Mouse (Mus musculus): ENCODE results near the gene Armc5. TPM values are rescaled to one million over a fixed set of nuclear protein-coding genes. Genes with fewer than 3 reads are reported as not detected.

The Armc5 gene
- total RNA-seq, 2 experiments from 2014 or later = 7.2 to 8.0 TPM

- Histone ChIP-seq H3K4me3 (no peak overlapping the region), H3K27ac (no peak overlapping the region)
- no peak for DNase-seq
- no peak for TF ChIP-seq CTCF (IDR thresholded peaks at IDR 0.05)
- intact Hi-C loops (cut with DNase I) = loop anchor here (5.0 kb wide), 1 partner anchor 227 kb away; the partner anchor contains the start of gene Tial1
These were observed 1.7 kb upstream of the Armc5 start for GRCm38 (mm10) chr7:128235481-128235880.

GRCm38 (mm10) chr7:128236426-128236825 lies 716 bp upstream of the Armc5 start:
- peak overlapping the region; percentile 94 for H3K4me3 ChIP-seq
- intact Hi-C loops (cut with DNase I) = loop anchor here (5.0 kb wide), 1 partner anchor 226 kb away; the partner anchor contains the start of gene Tial1
- no peak for TF ChIP-seq CTCF (IDR thresholded peaks at IDR 0.05)
- H3K27ac ChIP-seq = peak overlapping the region; percentile 100
- no peak for DNase-seq

GRCm38 (mm10) chr7:128237593-128237926 lies 418 bp downstream of the Armc5 start:
- intact Hi-C loops (cut with DNase I) = loop anchor here (5.0 kb wide), 1 partner anchor 225 kb away; the partner anchor contains the start of gene Tial1
- TF ChIP-seq CTCF (IDR thresholded peaks at IDR 0.05) = no peak
- Histone ChIP-seq H3K4me3 (peak overlapping the region; percentile 94), H3K27ac (peak overlapping the region; percentile 100)
- DNase-seq = no peak

GRCm38 (mm10) chr7:128237927-128238778 lies 1.0 kb downstream of the Armc5 start, which contains the start of gene 9130023H24Rik:
Gene 9130023H24Rik, minus strand, starts transcription at chr7:128238031.
- DNase-seq = peak; percentile 100
- Histone ChIP-seq H3K4me3 (peak within 1 kb of the TSS; percentile 94), H3K27ac (peak within 1 kb of the TSS; percentile 100)
- intact Hi-C loops (cut with DNase I) = loop anchor here (5.0 kb wide), 1 partner anchor 224 kb away; the partner anchor contains the start of gene Tial1
- peak; percentile 36; the same call in 1 of the 2 replicates for TF ChIP-seq CTCF (IDR thresholded peaks at IDR 0.05)

- TF ChIP-seq CTCF (IDR thresholded peaks at IDR 0.05) = peak; percentile 50
- H3K27ac ChIP-seq = peak overlapping the region; percentile 100
- no peak for DNase-seq
- peak overlapping the region; percentile 94 for H3K4me3 ChIP-seq
- intact Hi-C loops (cut with DNase I) = loop anchor here (5.0 kb wide), 1 partner anchor 223 kb away; the partner anchor contains the start of gene Tial1
These were observed 1.8 kb downstream of the Armc5 start for GRCm38 (mm10) chr7:128238991-128239390.

- intact Hi-C loops (cut with DNase I) = loop anchor here (10.0 kb wide), 1 partner anchor 385 kb away; no protein-coding TSS in a partner anchor
- peak; percentile 52 for DNase-seq
- no peak overlapping the region for H3K27ac ChIP-seq
- no peak overlapping the region for H3K4me3 ChIP-seq
- no peak for TF ChIP-seq CTCF (IDR thresholded peaks at IDR 0.05)
These were observed 3.1 kb downstream of the Armc5 start for GRCm38 (mm10) chr7:128240131-128240784.

GRCm38 (mm10) chr7:128242331-128242730 lies 5.2 kb downstream of the Armc5 start:
- no peak overlapping the region for H3K27ac ChIP-seq
- DNase-seq = no peak
- H3K4me3 ChIP-seq = no peak overlapping the region
- intact Hi-C loops (cut with DNase I) = loop anchor here (10.0 kb wide), 1 partner anchor 382 kb away; no protein-coding TSS in a partner anchor
- no peak for TF ChIP-seq CTCF (IDR thresholded peaks at IDR 0.05)

- intact Hi-C loops (cut with DNase I) = loop anchor here (10.0 kb wide), 1 partner anchor 381 kb away; no protein-coding TSS in a partner anchor
- Histone ChIP-seq H3K27ac (no peak overlapping the region), H3K4me3 (no peak overlapping the region)
- no peak for TF ChIP-seq CTCF (IDR thresholded peaks at IDR 0.05)
- no peak for DNase-seq
These were observed 6.8 kb downstream of the Armc5 start for GRCm38 (mm10) chr7:128243921-128244320.

GRCm38 (mm10) chr7:128244410-128245025 lies 7.4 kb downstream of the Armc5 start:
- H3K4me3 ChIP-seq = no peak overlapping the region

GRCm38 (mm10) chr7:128245547-128245946 lies 8.4 kb downstream of the Armc5 start:
- H3K27ac ChIP-seq = peak overlapping the region; percentile 89
- H3K4me3 ChIP-seq = no peak overlapping the region
- intact Hi-C loops (cut with DNase I) = loop anchor here (5.0 to 10.0 kb wide), 3 partner anchors 52 to 462 kb away; partner anchors contain the start of gene BC017158
- no peak for DNase-seq
- TF ChIP-seq CTCF (IDR thresholded peaks at IDR 0.05) = no peak

More at GRCm38 (mm10) chr7:128244410-128245025, 7.4 kb downstream of the Armc5 start:
- intact Hi-C loops (cut with DNase I) = loop anchor here (5.0 to 10.0 kb wide), 3 partner anchors 53 to 463 kb away; partner anchors contain the start of gene BC017158
- peak overlapping the region; percentile 35; the same call in 1 of the 2 replicates for H3K27ac ChIP-seq
- no peak for DNase-seq
- TF ChIP-seq CTCF (IDR thresholded peaks at IDR 0.05) = no peak

GRCm38 (mm10) chr7:128246496-128247391 lies 9.6 kb downstream of the Armc5 start, which contains the start of gene Tgfb1i1:
Gene Tgfb1i1, plus strand, starts transcription at chr7:128246812.
- intact Hi-C loops (cut with DNase I) = loop anchor here (1.0 to 10.0 kb wide), 4 partner anchors 51 to 461 kb away; partner anchors contain the start of gene BC017158
- no peak for TF ChIP-seq CTCF (IDR thresholded peaks at IDR 0.05)
- peak; percentile 79 for DNase-seq
- H3K4me3 ChIP-seq = peak within 1 kb of the TSS; percentile 77
- H3K27ac ChIP-seq = peak within 1 kb of the TSS; percentile 89
